Mouse (Mus musculus): Measurements from ENCODE around the gene Gm2310.

DNA sequence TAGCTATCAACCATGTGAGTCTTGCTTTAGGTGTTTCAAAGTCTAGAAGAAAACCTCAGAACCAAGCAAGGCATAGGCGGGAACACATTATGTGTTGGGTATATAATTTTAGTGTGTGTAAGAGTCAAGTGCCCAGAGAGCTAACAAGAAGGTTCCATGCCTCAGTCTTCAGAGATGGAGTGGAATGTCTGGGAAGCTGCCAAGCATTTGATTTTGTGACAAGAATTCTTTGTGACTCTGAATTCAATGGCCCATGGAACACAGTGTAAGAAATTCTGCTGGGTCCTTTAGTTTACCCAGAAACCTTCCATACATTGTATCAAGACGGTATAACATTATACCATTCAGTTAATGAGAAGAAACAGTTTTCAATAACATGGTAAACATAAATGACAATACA, 17.3 kb downstream of the Gm2310 start:
- no peak for TF ChIP-seq CTCF (IDR thresholded peaks at IDR 0.05; ENCODE audit: extremely low read depth, insufficient read depth, insufficient read length, insufficient replicate concordance)
- no peak for TF ChIP-seq POLR2A (IDR thresholded peaks at IDR 0.05; ENCODE audit: low read depth, low read length)

Data from spleen, adult 2 months (tissue).